In the genomic region with DNA sequence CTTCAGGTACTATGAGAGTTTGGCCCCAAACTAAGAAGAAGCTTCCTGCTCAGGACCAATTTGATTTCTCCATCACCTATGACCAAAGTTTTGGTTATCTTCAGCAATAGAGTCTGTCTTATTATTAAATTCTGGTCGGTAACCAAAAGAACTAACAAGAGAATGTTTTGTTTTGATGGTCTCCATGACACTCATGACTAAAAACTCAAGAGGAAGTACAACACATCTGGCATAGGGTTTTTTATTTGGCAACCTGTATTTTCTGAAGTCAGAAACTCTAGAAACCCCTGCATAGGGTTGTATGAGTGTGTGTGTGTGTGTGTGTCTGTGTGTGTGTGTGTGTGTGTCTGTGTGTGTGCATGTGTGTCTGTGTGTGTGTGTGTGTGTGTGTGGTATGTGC, we compare ENCODE assay signal across 14 mouse cellular contexts.
"Had no signal": no experiment of that assay in that cellular context is flagged by ENCODE, and none has a peak within 500 bp of the region (broad histone marks: within the 10 kb centered on the region; RNA-seq: fewer than 3 reads in every experiment).

No protein-coding gene starts in this region.

- DNase-seq: kidney, adult 18-20 months; kidney, postnatal 36 days; layer of hippocampus, adult 9-11 months; layer of hippocampus, postnatal 36 days; retina, postnatal 1 day; right cerebral cortex, postnatal 14 days; thymus, adult 18-20 months; thymus, postnatal 14 days had no signal

- H3K9me3 ChIP-seq: kidney, embryonic 15.5 days; limb, embryonic 15.5 days; liver, embryonic 12.5 days; midbrain, embryonic 13.5 days; neural tube, embryonic 15.5 days had no signal

- ATAC-seq: liver, embryonic 12.5 days; midbrain, embryonic 13.5 days had no signal

- H3K9ac ChIP-seq: kidney, embryonic 15.5 days; limb, embryonic 15.5 days; liver, embryonic 12.5 days; midbrain, embryonic 13.5 days; neural tube, embryonic 15.5 days had no signal

- H3K4me2 ChIP-seq: kidney, embryonic 15.5 days; limb, embryonic 15.5 days; liver, embryonic 12.5 days; midbrain, embryonic 13.5 days; neural tube, embryonic 15.5 days had no signal

- H3K27me3 ChIP-seq: kidney, embryonic 15.5 days; limb, embryonic 15.5 days; liver, embryonic 12.5 days; midbrain, embryonic 13.5 days; neural tube, embryonic 15.5 days had no signal

- H3K4me1 ChIP-seq: kidney, embryonic 15.5 days; limb, embryonic 15.5 days; liver, embryonic 12.5 days; midbrain, embryonic 13.5 days; neural tube, embryonic 15.5 days had no signal

- H3K27ac ChIP-seq: kidney, embryonic 15.5 days; limb, embryonic 15.5 days; liver, embryonic 12.5 days; midbrain, embryonic 13.5 days; neural tube, embryonic 15.5 days had no signal

- H3K4me3 ChIP-seq: kidney, embryonic 15.5 days; limb, embryonic 15.5 days; liver, embryonic 12.5 days; midbrain, embryonic 13.5 days; myocyte; neural tube, embryonic 15.5 days had no signal

- H3K36me3 ChIP-seq: kidney, embryonic 15.5 days; limb, embryonic 15.5 days; liver, embryonic 12.5 days; midbrain, embryonic 13.5 days; neural tube, embryonic 15.5 days had no signal
